Comparison of ENCODE assay signal across 10 mouse cellular contexts in the genomic region with DNA sequence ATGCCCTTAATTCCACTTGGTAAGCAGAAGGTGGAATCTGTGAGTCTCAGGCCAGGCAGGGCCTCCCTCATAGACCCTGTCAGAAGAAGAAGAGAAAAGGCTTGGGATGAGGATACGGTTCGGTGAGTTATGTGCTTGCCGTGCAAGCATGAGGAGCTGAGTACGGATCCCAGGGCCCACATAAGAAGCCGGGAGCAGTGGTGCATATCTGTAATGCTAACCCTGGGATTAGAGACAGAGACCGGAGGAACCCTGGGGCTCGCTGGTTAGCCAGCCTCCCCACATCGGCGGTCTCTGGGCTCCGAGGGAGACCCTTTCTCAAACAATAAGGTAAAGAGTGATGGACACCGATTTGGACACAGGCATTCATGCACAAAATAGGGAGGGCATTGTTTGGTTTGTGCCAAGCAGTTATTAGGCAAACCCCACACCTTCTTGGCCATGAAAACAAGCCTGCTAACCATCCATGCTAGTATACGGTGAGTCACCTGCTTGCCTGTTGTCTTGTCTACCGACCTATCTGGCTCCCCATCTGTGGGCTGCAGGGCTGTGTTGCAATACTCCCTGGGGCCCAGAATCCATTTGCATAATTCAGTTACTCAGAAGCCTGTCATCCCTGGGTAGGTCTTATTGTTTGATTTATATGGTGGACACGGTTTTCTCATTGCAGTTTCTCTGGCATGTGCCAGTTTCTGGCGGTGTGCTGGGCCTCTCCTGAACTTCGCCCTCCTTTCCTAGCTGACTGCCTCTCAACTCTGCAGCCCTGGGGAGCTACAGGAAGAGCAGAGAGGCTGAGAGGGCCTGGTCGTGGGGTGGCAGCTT. TPM values are rescaled to one million over a fixed set of nuclear protein-coding genes. Genes with fewer than 3 reads are reported as not detected.
DNase-seq lines count a peak whose midpoint lies in the region; ATAC-seq and TF ChIP-seq lines count a peak whose summit lies in the region.
"Had no signal": no experiment of that assay in that cellular context is flagged by ENCODE, and none has a peak within 500 bp of the region (broad histone marks: within the 10 kb centered on the region; RNA-seq: fewer than 3 reads in every experiment).

No protein-coding gene starts in this region.

- H3K79me2 ChIP-seq in myocyte (ENCODE audit: control insufficient read depth, insufficient read depth): peaks cover 12% of the 10 kb centered on the region

- no peaks in the 10 kb centered on the region for H3K36me3 ChIP-seq in heart, embryonic 12.5 days
- H3K36me3 ChIP-seq in kidney, embryonic 16.5 days (ENCODE audit: insufficient read depth, low read length): no peaks in the 10 kb centered on the region
- no peaks in the 10 kb centered on the region for H3K36me3 ChIP-seq in myocyte (ENCODE audit: control insufficient read depth, insufficient read depth)
- H3K36me3 ChIP-seq: embryonic facial prominence, embryonic 13.5 days; neural tube, embryonic 13.5 days had no signal

- ATAC-seq in heart, embryonic 12.5 days (ENCODE audit: insufficient number of reproducible peaks, low FRiP score): no peak
- peak; percentile 64 for ATAC-seq in kidney, embryonic 16.5 days (ENCODE audit: low FRiP score, low TSS enrichment)

- WGBS in heart, embryonic 12.5 days: 74% methylated on average over 17 of the region's 17 CpGs
- WGBS in kidney, embryonic 16.5 days: 43% methylated on average over 17 of the region's 17 CpGs

- H3K9ac ChIP-seq in heart, embryonic 12.5 days: no peak overlapping the region
- H3K9ac ChIP-seq in kidney, embryonic 16.5 days (replicated peaks; ENCODE audit: low read length): no peak overlapping the region
- H3K9ac ChIP-seq: embryonic facial prominence, embryonic 13.5 days; neural tube, embryonic 13.5 days had no signal

- H3K27me3 ChIP-seq in heart, embryonic 12.5 days (replicated peaks): no peaks in the 10 kb centered on the region
- no peaks in the 10 kb centered on the region for H3K27me3 ChIP-seq in kidney, embryonic 16.5 days (ENCODE audit: insufficient read depth, low read length)
- no peaks in the 10 kb centered on the region for H3K27me3 ChIP-seq in myocyte (ENCODE audit: control insufficient read depth, insufficient read depth, insufficient read length)
- H3K27me3 ChIP-seq: embryonic facial prominence, embryonic 13.5 days had no signal

- DNase-seq in heart, adult 11 months: peak; percentile 92
- peak; percentile 55 for DNase-seq in c-Kit-positive CD71-negative TER-119-negative erythroid progenitor cells, embryonic 14.5 days (ENCODE audit: low read depth)
- DNase-seq in right cerebral cortex, postnatal 4 days: no peak
- DNase-seq in layer of hippocampus, postnatal 36 days: no peak
- no peak for DNase-seq in cerebellum, adult 9-10 months

- no peaks in the 10 kb centered on the region for H3K9me3 ChIP-seq in heart, embryonic 12.5 days (replicated peaks)
- no peaks in the 10 kb centered on the region for H3K9me3 ChIP-seq in kidney, embryonic 16.5 days (ENCODE audit: low read length)
- H3K9me3 ChIP-seq: embryonic facial prominence, embryonic 13.5 days; neural tube, embryonic 13.5 days had no signal

- no peak overlapping the region for H3K4me3 ChIP-seq in heart, embryonic 12.5 days
- H3K4me3 ChIP-seq in kidney, embryonic 16.5 days (ENCODE audit: low read length): no peak overlapping the region
- no peak overlapping the region for H3K4me3 ChIP-seq in myocyte
- H3K4me3 ChIP-seq: embryonic facial prominence, embryonic 13.5 days; neural tube, embryonic 13.5 days had no signal

- H3K27ac ChIP-seq in heart, embryonic 12.5 days (ENCODE audit: poor library complexity, severe bottlenecking): no peak overlapping the region
- H3K27ac ChIP-seq in kidney, embryonic 16.5 days (ENCODE audit: low read length): peak overlapping the region; percentile 88
- H3K27ac ChIP-seq: embryonic facial prominence, embryonic 13.5 days; neural tube, embryonic 13.5 days had no signal

- no peak overlapping the region for H3K4me2 ChIP-seq in heart, embryonic 12.5 days
- 0 out of 2 replicates have a peak overlapping the region, but pooled peaks have one; percentile 3 for H3K4me2 ChIP-seq in kidney, embryonic 16.5 days (replicated peaks; ENCODE audit: low read depth, low read length)
- H3K4me2 ChIP-seq in myocyte (ENCODE audit: low read depth): no peak overlapping the region
- H3K4me2 ChIP-seq: embryonic facial prominence, embryonic 13.5 days; neural tube, embryonic 13.5 days had no signal

- H3ac ChIP-seq in myocyte (ENCODE audit: control insufficient read depth, insufficient read length): no peak overlapping the region

- H3K4me1 ChIP-seq in heart, embryonic 12.5 days (replicated peaks): peaks cover 11% of the 10 kb centered on the region; the same call in 1 of the 2 replicates
- peaks cover 30% of the 10 kb centered on the region for H3K4me1 ChIP-seq in kidney, embryonic 16.5 days (ENCODE audit: insufficient read depth, low read length)
- H3K4me1 ChIP-seq: embryonic facial prominence, embryonic 13.5 days had no signal

- TF ChIP-seq POLR2A in myocyte (IDR thresholded peaks at IDR 0.05; ENCODE audit: insufficient read length, low read depth): no peak

TF ChIP-seq in myocyte, 11 proteins besides CTCF, POLR2A, EP300 and RAD21:
- peak in 1 of 3 experiments; percentile 29 for TF ChIP-seq MYOD1 (IDR thresholded peaks at IDR 0.05; ENCODE audit: control insufficient read depth in 1 of 3, insufficient read length in 2 of 3, low read depth in 2 of 3)
- peak; percentile 96 for TF ChIP-seq CEBPB (IDR thresholded peaks at IDR 0.05; ENCODE audit: insufficient read depth, poor library complexity, severe bottlenecking)
- TF ChIP-seq MYOG (IDR thresholded peaks at IDR 0.05; ENCODE audit: control insufficient read depth in 1 of 3, insufficient read depth in 1 of 3, insufficient read length in 2 of 3, low read depth in 2 of 3): no peak

RNA-seq across cellular contexts. Expression of gene Cpt1a, which starts 11.8 kb away (rescaled TPM):
- 22.3 and 22.4 TPM in 2 replicates for polyA plus RNA-seq in heart, embryonic 12.5 days (2016; fragmentation: Nextera tagmentation; extraction: Ambion mirVana)
- polyA plus RNA-seq in kidney, embryonic 16.5 days (2015; fragmentation: Nextera tagmentation; extraction: Ambion mirVana): 44.5 and 46.4 TPM in 2 replicates
- 13.5 TPM for polyA plus RNA-seq in myocyte (2012; fragmentation: generic; extraction: Trizol)
- 10 to 100 TPM; 20.5 to 23.3 TPM for total RNA-seq in layer of hippocampus, postnatal 36 days (2021)

RNA-seq across cellular contexts. Expression of gene Ighmbp2, which starts 51.1 kb away (rescaled TPM):
- 7.2 and 7.6 TPM in 2 replicates for polyA plus RNA-seq in heart, embryonic 12.5 days (2016; fragmentation: Nextera tagmentation; extraction: Ambion mirVana)
- polyA plus RNA-seq in kidney, embryonic 16.5 days (2015; fragmentation: Nextera tagmentation; extraction: Ambion mirVana): 11.2 and 11.6 TPM in 2 replicates
- 6.3 TPM for polyA plus RNA-seq in myocyte (2012; fragmentation: generic; extraction: Trizol)
- 10 to 100 TPM in 1 of 2 experiments, 1 to 10 TPM in 1; 9.0 to 10.2 TPM for total RNA-seq in layer of hippocampus, postnatal 36 days (2021)

RNA-seq across cellular contexts. Expression of gene Mrpl21, which starts 51.2 kb away (rescaled TPM):
- polyA plus RNA-seq in heart, embryonic 12.5 days (2016; fragmentation: Nextera tagmentation; extraction: Ambion mirVana): 97.1 and 98.1 TPM in 2 replicates
- 117 and 125 TPM in 2 replicates for polyA plus RNA-seq in kidney, embryonic 16.5 days (2015; fragmentation: Nextera tagmentation; extraction: Ambion mirVana)
- 81.2 TPM for polyA plus RNA-seq in myocyte (2012; fragmentation: generic; extraction: Trizol)
- 10 to 100 TPM; 50.8 to 52.3 TPM for total RNA-seq in layer of hippocampus, postnatal 36 days (2021)

RNA-seq across cellular contexts. Expression of gene Tesmin, which starts 54.8 kb away (rescaled TPM):
- polyA plus RNA-seq in heart, embryonic 12.5 days (2016; fragmentation: Nextera tagmentation; extraction: Ambion mirVana): 0.46 and 0.83 TPM in 2 replicates
- polyA plus RNA-seq in kidney, embryonic 16.5 days (2015; fragmentation: Nextera tagmentation; extraction: Ambion mirVana): 0.27 and 0.36 TPM in 2 replicates
- polyA plus RNA-seq in myocyte (2012; fragmentation: generic; extraction: Trizol): 0.19 TPM
- under 1 TPM; 0.18 to 0.52 TPM for total RNA-seq in layer of hippocampus, postnatal 36 days (2021)
- polyA plus RNA-seq: neural tube, embryonic 13.5 days had no signal

Comparison
In these comparisons a context has a peak if more than half of its experiments do, and no peak if none do; other contexts are left out.
1. DNase-seq: peak in heart, adult 11 months (single experiment) and c-Kit-positive CD71-negative TER-119-negative erythroid progenitor cells, embryonic 14.5 days (single experiment); none in right cerebral cortex, postnatal 4 days (single experiment), layer of hippocampus, postnatal 36 days (0 of 2) and cerebellum, adult 9-10 months (single experiment).